Mouse (Mus musculus): ENCODE results near the gene Bpifb9a. TPM values are rescaled to one million over a fixed set of nuclear protein-coding genes. Genes with fewer than 3 reads are reported as not detected.
"Not testable (repeated sequence)": the region's sequence is repeated elsewhere in the genome, so short reads cannot be mapped to it uniquely, and the experiment has no call there.

Gene Bpifb9a
- polyA plus RNA-seq (2015; fragmentation: Nextera tagmentation; extraction: Ambion mirVana) = not detected in 2 replicates

DNA sequence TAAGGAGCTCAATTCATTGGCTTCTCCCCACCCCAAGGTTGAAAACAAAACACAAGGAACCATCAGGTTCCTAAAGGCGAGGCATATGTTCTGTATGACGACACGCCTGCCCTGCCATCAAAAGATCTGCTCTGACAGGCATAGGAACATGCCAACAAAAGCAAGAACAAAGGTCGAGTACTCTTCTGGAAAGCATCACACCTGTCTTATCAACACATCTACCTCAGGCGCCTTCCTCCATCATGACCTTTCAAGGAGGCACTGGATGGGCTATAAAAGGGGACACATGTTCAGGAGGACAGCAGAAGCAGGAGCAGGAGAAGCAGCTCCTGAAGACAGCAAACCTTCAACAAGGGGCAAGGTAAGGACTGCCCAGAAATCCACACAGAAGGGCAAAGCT, at the start of gene Bpifb9a:
Bpifb9a (plus strand) TSS at position 301 of the 400 bp plus-strand sequence.
- H3K9me3 ChIP-seq; H3K36me3 ChIP-seq; H3K27ac ChIP-seq; ATAC-seq (ENCODE audit: low FRiP score, low read depth); H3K4me2 ChIP-seq (replicated peaks); H3K4me3 ChIP-seq; H3K27me3 ChIP-seq; H3K4me1 ChIP-seq; H3K9ac ChIP-seq: not testable (repeated sequence)
- 84% methylated on average over 5 of the region's 5 CpGs for WGBS

DNA sequence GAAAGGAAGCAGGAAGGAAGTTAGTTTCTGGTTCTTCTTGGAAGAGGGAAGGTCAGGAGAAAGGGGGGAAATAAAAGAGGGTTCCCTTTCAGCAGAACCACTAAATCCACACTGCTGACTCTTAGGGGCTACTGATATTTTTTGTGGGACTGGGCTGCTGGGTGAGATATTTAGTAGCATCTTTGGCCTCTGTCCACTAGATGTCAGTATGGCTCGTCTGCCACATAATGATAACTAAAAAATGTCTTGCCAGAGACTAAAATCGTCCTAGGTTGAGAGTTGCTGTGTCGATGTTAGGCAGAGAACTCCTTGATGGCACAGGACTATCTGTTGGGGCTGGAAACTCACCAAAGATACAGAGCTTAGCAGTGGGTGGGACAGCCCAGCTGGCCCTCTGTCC, 48.5 kb upstream of the Bpifb9a start:
- H3K9ac ChIP-seq = no peak overlapping the region
- H3K27ac ChIP-seq = no peak overlapping the region
- no peaks in the 10 kb centered on the region for H3K4me1 ChIP-seq
- no peak for ATAC-seq (ENCODE audit: low FRiP score, low read depth)
- WGBS = 19% methylated on average over 3 of the region's 3 CpGs
- no peaks in the 10 kb centered on the region for H3K27me3 ChIP-seq
- H3K36me3 ChIP-seq = no peaks in the 10 kb centered on the region
- H3K4me3 ChIP-seq = no peak overlapping the region
- no peak overlapping the region for H3K4me2 ChIP-seq (replicated peaks)
- no peaks in the 10 kb centered on the region for H3K9me3 ChIP-seq

DNA sequence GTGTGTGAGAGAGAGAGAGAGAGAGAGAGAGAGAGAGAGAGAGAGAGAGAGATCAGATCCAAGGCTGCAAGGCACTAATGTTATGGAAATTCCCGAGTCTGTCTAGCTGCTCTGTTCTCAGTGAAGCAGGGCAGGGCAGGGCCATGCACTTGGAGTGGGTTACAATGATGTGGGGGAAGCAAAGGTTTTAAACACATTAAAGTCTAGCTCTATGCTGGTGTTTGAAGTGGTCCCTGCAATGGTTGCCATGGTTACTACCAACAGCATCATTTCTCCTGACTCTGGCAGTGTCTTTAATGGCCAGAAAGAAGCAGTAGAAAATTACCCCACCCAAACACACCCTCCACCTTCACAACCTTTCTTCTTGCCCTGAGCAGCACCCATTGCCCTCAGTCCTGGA, 46.5 kb upstream of the Bpifb9a start:
- Histone ChIP-seq H3K4me1 (no peaks in the 10 kb centered on the region), H3K4me3 (no peak overlapping the region), H3K36me3 (no peaks in the 10 kb centered on the region), H3K4me2 (replicated peaks) (no peak overlapping the region), H3K27ac (no peak overlapping the region), H3K9ac (no peak overlapping the region), H3K27me3 (no peaks in the 10 kb centered on the region), H3K9me3 (no peaks in the 10 kb centered on the region)
- WGBS = 14% methylated on average over 1 of the region's 1 CpGs
- ATAC-seq (ENCODE audit: low FRiP score, low read depth) = no peak

DNA sequence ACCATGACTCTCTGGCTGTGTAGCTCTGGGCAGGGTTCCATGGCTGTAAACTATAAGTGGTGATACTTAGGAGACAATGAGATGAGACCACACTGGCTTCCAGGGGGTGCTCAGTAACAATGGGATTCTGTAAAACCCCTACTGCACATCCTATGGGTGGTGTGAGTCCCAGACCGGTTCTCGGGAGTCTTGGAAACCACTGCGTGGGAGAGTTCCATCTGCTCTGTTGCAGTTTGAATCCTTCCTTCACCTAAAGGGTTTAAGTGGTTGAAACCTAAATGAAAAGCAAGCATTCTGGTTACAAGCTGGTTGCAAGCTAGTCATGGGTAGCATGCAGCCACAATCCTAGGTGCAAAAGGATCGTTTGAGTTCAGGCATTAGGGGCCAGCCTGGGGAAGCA, 45.8 kb upstream of the Bpifb9a start:
- Histone ChIP-seq H3K4me2 (replicated peaks) (no peak overlapping the region), H3K9ac (no peak overlapping the region; the same call in 1 of the 2 replicates), H3K36me3 (no peaks in the 10 kb centered on the region), H3K4me3 (no peak overlapping the region), H3K27me3 (no peaks in the 10 kb centered on the region), H3K4me1 (no peaks in the 10 kb centered on the region), H3K9me3 (no peaks in the 10 kb centered on the region), H3K27ac (no peak overlapping the region)
- 74% methylated on average over 4 of the region's 4 CpGs for WGBS
- ATAC-seq (ENCODE audit: low FRiP score, low read depth) = no peak

DNA sequence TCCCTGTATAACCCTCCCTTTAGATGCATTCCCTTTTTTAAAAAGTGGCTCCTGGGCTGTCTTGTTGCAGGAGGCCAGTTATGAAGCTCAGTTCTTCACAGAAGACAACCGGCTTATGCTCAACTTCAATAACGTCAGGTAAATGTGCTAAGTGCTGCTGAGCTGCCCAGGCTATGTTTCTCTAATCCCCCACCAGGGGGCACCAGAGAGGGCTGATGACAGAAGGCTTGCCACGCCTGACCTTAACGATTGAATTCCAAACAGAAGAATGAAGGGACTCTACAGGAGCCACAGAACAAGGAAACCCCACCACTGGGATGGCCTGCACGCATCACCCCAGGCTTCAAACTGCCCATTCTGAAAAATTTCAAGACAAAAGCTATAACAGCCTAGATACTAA, 42.5 kb upstream of the Bpifb9a start:
- H3K4me2 ChIP-seq (replicated peaks) = no peak overlapping the region
- 18% methylated on average over 5 of the region's 5 CpGs for WGBS
- H3K27ac ChIP-seq = no peak overlapping the region
- no peak for ATAC-seq (ENCODE audit: low FRiP score, low read depth)
- no peaks in the 10 kb centered on the region for H3K9me3 ChIP-seq
- H3K9ac ChIP-seq = no peak overlapping the region
- no peaks in the 10 kb centered on the region for H3K27me3 ChIP-seq
- H3K36me3 ChIP-seq = no peaks in the 10 kb centered on the region
- no peak overlapping the region for H3K4me3 ChIP-seq
- H3K4me1 ChIP-seq = no peaks in the 10 kb centered on the region

DNA sequence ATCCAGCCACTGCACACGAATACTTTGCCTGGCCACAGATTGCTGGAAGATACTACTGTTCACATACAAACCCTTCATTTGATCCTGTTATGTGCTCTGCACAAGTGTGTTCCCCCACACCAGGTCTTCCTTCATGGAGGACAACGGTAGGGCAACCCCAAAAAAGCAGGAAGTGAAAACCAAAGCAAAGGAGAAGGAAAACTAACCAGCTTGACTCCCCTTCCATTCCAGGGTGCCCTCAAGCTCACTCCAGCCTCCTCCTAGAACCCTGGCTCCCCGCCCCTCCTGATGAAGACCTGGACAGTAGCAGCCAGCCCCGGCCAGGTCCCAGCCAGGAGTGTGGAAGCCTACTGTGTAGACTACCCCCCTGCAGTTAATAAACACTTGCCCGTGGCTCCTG, 37.7 kb upstream of the Bpifb9a start:
- WGBS = 80% methylated on average over 5 of the region's 5 CpGs
- Histone ChIP-seq H3K27ac (no peak overlapping the region), H3K9ac (no peak overlapping the region), H3K9me3 (no peaks in the 10 kb centered on the region), H3K4me1 (peaks cover 20% of the 10 kb centered on the region), H3K27me3 (no peaks in the 10 kb centered on the region), H3K4me3 (no peak overlapping the region), H3K4me2 (replicated peaks) (no peak overlapping the region), H3K36me3 (no peaks in the 10 kb centered on the region)
- no peak for ATAC-seq (ENCODE audit: low FRiP score, low read depth)

DNA sequence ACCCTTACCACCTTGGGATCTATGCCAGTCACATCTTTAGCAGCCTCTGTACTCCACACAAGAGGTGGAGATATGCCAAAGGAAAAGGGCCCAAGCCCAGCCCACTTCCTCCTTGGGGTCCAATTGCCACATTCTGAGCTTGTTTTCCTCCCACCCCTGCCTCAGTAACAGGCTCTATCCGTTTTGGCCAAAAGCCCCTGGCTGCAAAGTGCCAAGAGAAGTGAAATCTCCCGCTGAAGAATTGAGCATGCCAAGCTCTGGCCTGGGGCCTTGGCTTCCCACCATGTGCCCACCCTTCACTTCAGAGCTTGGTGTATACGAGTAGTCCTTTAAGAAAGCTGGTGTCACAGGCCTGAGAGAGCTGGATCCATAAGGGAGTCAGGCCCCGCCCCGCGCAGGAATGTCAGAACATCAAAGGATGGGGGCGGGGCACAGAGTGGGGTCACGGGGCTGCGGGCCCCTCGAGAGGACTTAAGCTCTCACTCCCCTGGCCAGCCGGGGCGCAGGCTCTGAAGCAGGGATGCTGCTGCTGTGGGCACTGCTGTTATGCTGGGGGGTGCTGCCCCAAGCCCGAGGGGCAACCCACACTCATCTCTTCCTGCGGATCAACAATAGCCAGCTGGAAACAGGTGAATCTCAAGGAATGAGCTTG, 34.3 kb upstream of the Bpifb9a start, which contains the start of gene Bpifb5:
Bpifb5 (plus strand) TSS at position 478 of the 652 bp plus-strand sequence.
- Histone ChIP-seq H3K36me3 (no peaks in the 10 kb centered on the region), H3K27me3 (no peaks in the 10 kb centered on the region), H3K4me3 (no peak within 1 kb of the TSS), H3K27ac (peak within 1 kb of the TSS; percentile 22; the same call in 1 of the 2 replicates), H3K9ac (no peak within 1 kb of the TSS), H3K4me2 (replicated peaks) (peak within 1 kb of the TSS; percentile 40), H3K9me3 (no peaks in the 10 kb centered on the region), H3K4me1 (peaks cover 29% of the 10 kb centered on the region)
- WGBS = 4% methylated on average over 14 of the region's 14 CpGs
- ATAC-seq (ENCODE audit: low FRiP score, low read depth) = peak; percentile 69

DNA sequence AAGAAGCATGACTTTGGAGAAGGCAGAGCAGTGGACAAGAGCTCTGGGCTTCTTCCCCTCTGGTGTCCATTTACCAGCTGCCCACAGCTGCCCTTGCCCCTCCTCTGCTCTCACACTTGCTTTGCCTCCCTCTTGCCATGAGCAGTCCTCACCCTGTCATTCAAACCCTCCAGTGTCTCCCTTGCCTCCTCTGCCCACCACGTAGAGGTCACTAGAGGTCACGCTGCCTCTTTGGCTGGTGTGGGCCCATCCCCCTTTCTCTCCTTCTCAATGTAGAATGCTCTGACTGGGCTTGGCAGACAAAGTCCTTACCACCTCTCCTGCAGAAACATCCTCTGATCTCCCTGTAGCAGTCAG, 33.8 kb upstream of the Bpifb9a start:
- ATAC-seq (ENCODE audit: low FRiP score, low read depth) = no peak
- H3K9me3 ChIP-seq = no peaks in the 10 kb centered on the region
- peaks cover 29% of the 10 kb centered on the region for H3K4me1 ChIP-seq
- WGBS = 10% methylated on average over 2 of the region's 2 CpGs
- no peak overlapping the region for H3K9ac ChIP-seq
- H3K4me3 ChIP-seq = no peak overlapping the region
- no peaks in the 10 kb centered on the region for H3K36me3 ChIP-seq
- no peaks in the 10 kb centered on the region for H3K27me3 ChIP-seq
- peak overlapping the region; percentile 40; the same call in 1 of the 2 replicates for H3K4me2 ChIP-seq (replicated peaks)
- H3K27ac ChIP-seq = no peak overlapping the region; the same call in 1 of the 2 replicates

DNA sequence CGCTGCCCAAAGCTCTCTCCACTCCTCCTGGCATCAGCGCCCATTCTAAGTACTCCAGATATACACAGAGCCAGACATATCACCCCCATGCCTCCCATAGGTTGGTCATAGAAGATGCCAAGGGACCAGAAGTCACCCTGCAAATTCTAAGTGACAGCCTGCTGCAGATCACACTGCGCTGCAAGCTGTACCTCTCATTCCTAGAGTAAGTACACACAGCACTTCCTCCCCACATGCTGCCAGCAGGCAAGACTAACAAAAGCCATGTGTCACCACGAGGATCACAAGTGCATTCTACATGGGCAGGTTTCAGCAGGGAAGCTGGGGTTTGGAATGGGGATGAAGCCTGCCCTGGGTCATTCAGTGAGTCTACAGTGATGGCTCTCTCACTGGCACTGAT, 30.7 kb upstream of the Bpifb9a start:
- Histone ChIP-seq H3K4me3 (no peak overlapping the region), H3K27ac (no peak overlapping the region), H3K4me1 (peaks cover 29% of the 10 kb centered on the region), H3K27me3 (no peaks in the 10 kb centered on the region), H3K9ac (no peak overlapping the region), H3K4me2 (replicated peaks) (no peak overlapping the region), H3K9me3 (no peaks in the 10 kb centered on the region), H3K36me3 (no peaks in the 10 kb centered on the region)
- 54% methylated on average over 4 of the region's 4 CpGs for WGBS
- no peak for ATAC-seq (ENCODE audit: low FRiP score, low read depth)

DNA sequence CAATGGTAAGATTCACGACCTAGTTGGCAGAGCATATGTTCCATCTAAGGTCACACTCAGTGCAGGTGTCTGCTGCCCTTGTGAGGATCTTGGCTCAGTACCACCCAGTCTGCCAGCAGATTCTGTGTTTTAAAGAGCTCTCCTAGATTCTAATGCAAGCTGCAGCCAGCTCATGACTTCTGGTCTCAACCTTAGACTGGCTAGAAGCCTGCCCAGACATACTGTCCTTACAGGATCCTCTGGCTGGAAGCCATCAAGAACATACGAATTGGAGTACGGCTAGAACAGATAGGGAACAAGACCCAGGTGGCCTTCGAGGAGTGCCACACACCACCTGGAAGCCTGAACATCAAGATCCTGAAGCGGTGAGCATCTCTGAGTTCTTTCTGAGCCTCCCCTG, 29.8 kb upstream of the Bpifb9a start:
- no peak overlapping the region for H3K4me2 ChIP-seq (replicated peaks)
- H3K27me3 ChIP-seq = no peaks in the 10 kb centered on the region
- peaks cover 24% of the 10 kb centered on the region for H3K4me1 ChIP-seq
- ATAC-seq (ENCODE audit: low FRiP score, low read depth) = no peak
- no peak overlapping the region for H3K27ac ChIP-seq
- no peak overlapping the region for H3K4me3 ChIP-seq
- H3K9ac ChIP-seq = no peak overlapping the region
- H3K36me3 ChIP-seq = no peaks in the 10 kb centered on the region
- H3K9me3 ChIP-seq = no peaks in the 10 kb centered on the region
- 72% methylated on average over 5 of the region's 5 CpGs for WGBS

DNA sequence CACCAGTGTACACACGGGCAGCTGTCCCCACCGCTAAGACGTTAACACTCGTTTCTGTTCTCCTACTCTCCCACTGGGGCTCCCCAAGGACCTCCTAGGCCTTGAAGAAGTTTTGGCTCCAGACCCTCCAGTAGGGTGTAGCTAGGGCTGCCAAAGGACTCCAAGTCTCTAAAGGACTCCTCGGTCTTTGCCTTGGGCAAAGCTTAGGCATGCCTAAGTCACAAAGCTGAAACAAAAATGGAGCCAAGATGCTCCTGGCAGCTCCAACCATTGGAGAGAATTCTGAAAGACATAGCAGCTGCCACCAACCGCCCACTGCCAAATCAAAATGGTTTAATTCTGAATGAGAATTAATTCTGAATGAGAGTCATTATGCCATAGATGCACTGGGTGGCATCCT, 24.2 kb upstream of the Bpifb9a start:
- no peak overlapping the region for H3K27ac ChIP-seq
- no peaks in the 10 kb centered on the region for H3K36me3 ChIP-seq
- no peak overlapping the region for H3K4me3 ChIP-seq
- no peaks in the 10 kb centered on the region for H3K9me3 ChIP-seq
- H3K9ac ChIP-seq = no peak overlapping the region
- ATAC-seq (ENCODE audit: low FRiP score, low read depth) = no peak
- no peaks in the 10 kb centered on the region for H3K4me1 ChIP-seq
- 89% methylated on average over 6 of the region's 6 CpGs for WGBS
- H3K27me3 ChIP-seq = no peaks in the 10 kb centered on the region
- no peak overlapping the region for H3K4me2 ChIP-seq (replicated peaks)

DNA sequence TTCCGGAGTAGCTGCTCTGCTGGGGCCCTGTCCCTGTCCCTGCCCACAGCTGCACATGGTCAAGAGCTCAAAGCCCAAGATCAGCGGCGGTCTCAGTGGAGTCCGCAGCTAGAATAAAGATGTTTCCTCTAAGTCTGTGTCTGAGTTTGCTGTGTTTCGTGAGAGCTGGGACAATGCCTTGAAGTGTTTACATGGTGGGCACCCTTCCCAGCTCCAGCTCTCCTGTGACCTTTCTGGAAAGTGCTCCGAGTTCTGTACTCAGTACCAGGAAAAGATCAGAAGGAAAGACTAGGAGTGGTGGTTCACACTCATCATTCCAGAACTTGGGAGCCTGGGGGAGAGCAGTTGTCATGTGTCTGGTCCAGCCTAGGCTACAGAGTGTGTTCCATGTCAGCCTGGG, 16.9 kb upstream of the Bpifb9a start:
- WGBS = 82% methylated on average over 6 of the region's 6 CpGs
- Histone ChIP-seq H3K27ac (no peak overlapping the region), H3K9me3 (no peaks in the 10 kb centered on the region), H3K4me1 (no peaks in the 10 kb centered on the region), H3K27me3 (no peaks in the 10 kb centered on the region), H3K4me3 (no peak overlapping the region), H3K9ac (no peak overlapping the region), H3K36me3 (no peaks in the 10 kb centered on the region), H3K4me2 (replicated peaks) (no peak overlapping the region)
- ATAC-seq (ENCODE audit: low FRiP score, low read depth) = no peak

DNA sequence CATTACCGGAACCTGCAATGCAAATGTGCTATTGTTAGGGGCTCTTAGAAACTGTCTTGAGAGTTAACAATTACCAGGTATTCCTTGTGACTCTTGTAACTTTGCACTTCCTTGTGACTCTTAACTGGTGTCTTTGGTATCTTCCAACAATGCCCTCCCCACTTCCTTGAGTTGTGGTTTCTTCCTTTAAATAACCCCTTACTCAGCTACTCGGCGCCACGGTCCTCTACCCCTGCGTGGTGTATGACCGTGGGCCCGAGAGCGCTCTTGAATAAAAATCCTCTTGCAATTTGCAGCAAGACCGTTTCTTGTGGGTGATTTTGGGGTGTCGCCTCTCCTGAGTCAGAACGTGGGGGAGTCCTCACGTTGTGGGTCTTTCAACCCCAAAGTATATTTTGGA, 14.9 kb upstream of the Bpifb9a start:
- not testable (repeated sequence) for H3K27ac ChIP-seq; H3K4me3 ChIP-seq; H3K4me2 ChIP-seq (replicated peaks); H3K36me3 ChIP-seq; H3K9me3 ChIP-seq; H3K4me1 ChIP-seq; H3K9ac ChIP-seq; ATAC-seq (ENCODE audit: low FRiP score, low read depth); H3K27me3 ChIP-seq
- WGBS = 93% methylated on average over 11 of the region's 12 CpGs

Measured in limb, embryonic 13.5 days (tissue).